Mouse (Mus musculus) liver, adult 2 months (tissue): ENCODE measurements around the gene Auts2.

Experiments used
- CTCF ChIP-seq: fragments of 200-500 bp; IDR thresholded peaks from 2 replicates; pipeline ENCODE4 v1.5.1; 2011; ENCODE audit warnings: low read depth, low read length, control low read depth
- POLR2A ChIP-seq: fragments of 200-500 bp; IDR thresholded peaks from 2 replicates; pipeline ENCODE4 v1.6.1; 2011; ENCODE audit warnings: low read length, control low read depth; ENCODE audit not compliant: insufficient read depth; ENCODE audit errors: extremely low read depth

GRCm38 (mm10) chr5:132545761-132546160, 2.6 kb upstream of the Auts2 start:
- TF ChIP-seq CTCF (no peak), POLR2A (no peak)
